Mouse (Mus musculus): Measurements from ENCODE around the gene Abcd4.

- TF ChIP-seq POLR2A (IDR thresholded peaks at IDR 0.05; ENCODE audit: extremely low read depth, insufficient read depth, low read length) (no peak), CTCF (IDR thresholded peaks at IDR 0.05; ENCODE audit: extremely low read depth, insufficient read depth, low read length) (no peak)
These were observed 46.4 kb downstream of the Abcd4 start for GRCm38 (mm10) chr12:84570694-84571415.

All from cortical plate, adult 2 months (tissue).